Mouse (Mus musculus) liver, postnatal 0 days (tissue): ENCODE data around the gene Klhl28.

Source experiments
- CTCF ChIP-seq: sonication (generic); IDR thresholded peaks from 2 replicates; pipeline ENCODE4 v1.5.1; 2016; ENCODE audit warnings: antibody characterized with exemption, low read depth
- EP300 ChIP-seq: IDR thresholded peaks from 2 replicates; pipeline ENCODE4 v1.6.1; 2016; ENCODE audit warnings: antibody characterized with exemption, low read depth, mild to moderate bottlenecking

- TF ChIP-seq CTCF (no peak), EP300 (no peak)
Measured at GRCm38 (mm10) chr12:64912996-64913395, 52.3 kb downstream of the Klhl28 start.
